Mouse (Mus musculus) MEL (cell line): ENCODE data around the gene Mzt1.

Source experiments
- CTCF ChIP-seq, 3 experiments: IDR thresholded peaks in 2 of 3; conservative IDR thresholded peaks in 1 of 3; 2 replicates each; pipeline ENCODE4 v1.5.1; 2011 to 2012; ENCODE audit warnings: low read length in 3 of 3, low read depth in 2 of 3, mild to moderate bottlenecking in 2 of 3, improper control_type of control experiment in 1 of 3, inconsistent platforms in 1 of 3, mixed read lengths in 1 of 3, moderate library complexity in 1 of 3; ENCODE audit not compliant: control insufficient read depth in 1 of 3, insufficient read depth in 1 of 3, poor library complexity in 1 of 3, severe bottlenecking in 1 of 3
- GATA1 ChIP-seq: IDR thresholded peaks from 2 replicates; pipeline ENCODE4 v1.6.1; 2011; ENCODE audit warnings: low read depth, low read length, improper control_type of control experiment
- POLR2A ChIP-seq, 2 experiments: IDR thresholded peaks; 2 replicates each; pipeline ENCODE4 v1.6.1; 2011 to 2012; ENCODE audit warnings: low read length in 2 of 2, mild to moderate bottlenecking in 2 of 2, control low read depth in 1 of 2, improper control_type of control experiment in 1 of 2, low read depth in 1 of 2, moderate library complexity in 1 of 2; ENCODE audit not compliant: control insufficient read depth in 1 of 2, insufficient read depth in 1 of 2, poor library complexity in 1 of 2
- POLR2AphosphoS2 ChIP-seq: IDR thresholded peaks from 2 replicates; pipeline ENCODE4 v1.6.1; 2011; ENCODE audit warnings: low read length, improper control_type of control experiment
- RAD21 ChIP-seq: IDR thresholded peaks from 2 replicates; pipeline ENCODE4 v1.6.1; 2011; ENCODE audit warnings: mild to moderate bottlenecking, low read depth, low read length, improper control_type of control experiment
- TCF12 ChIP-seq: IDR thresholded peaks from 2 replicates; pipeline ENCODE4 v1.6.1; 2014; ENCODE audit warnings: low read depth, mild to moderate bottlenecking, inconsistent platforms, low read length, improper control_type of control experiment, moderate library complexity
- ZMIZ1 ChIP-seq: IDR thresholded peaks from 2 replicates; pipeline ENCODE4 v1.6.1; 2012; ENCODE audit warnings: low read depth, mild to moderate bottlenecking, inconsistent platforms, low read length, improper control_type of control experiment, moderate library complexity

DNA sequence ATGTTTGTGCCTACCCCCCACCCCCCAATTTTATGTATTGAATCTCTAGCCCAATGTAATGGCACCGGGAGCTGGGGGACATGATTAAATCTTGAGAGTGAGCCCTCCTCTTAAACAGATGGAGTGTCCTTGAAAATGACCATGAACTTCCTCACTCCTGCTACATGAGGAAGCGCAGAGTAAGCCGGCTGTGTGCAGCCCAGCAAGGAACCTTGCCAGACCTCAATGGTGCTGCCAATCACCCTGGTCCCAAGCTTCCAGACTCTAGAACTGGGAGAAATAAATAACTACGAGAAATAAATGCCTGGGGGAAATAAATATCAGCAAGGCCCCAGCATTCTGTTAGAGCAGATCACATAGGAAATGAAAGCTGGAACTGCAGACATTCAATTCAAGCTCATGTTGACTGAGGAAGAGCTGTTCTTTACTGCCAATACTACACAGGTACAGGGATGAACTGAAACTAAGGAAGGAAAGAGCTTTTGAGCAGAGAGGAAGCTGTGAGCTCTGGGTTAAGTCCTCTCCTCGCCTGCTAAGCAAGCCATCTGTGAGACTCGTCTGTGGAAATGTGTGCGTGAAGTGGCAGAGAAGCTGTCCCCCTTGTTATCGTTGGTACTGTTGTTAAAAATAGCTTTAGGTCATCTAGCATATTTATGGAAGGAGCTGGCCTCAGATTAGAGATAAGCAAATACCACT lies 35.6 kb downstream of the Mzt1 start:
- TF ChIP-seq CTCF (IDR thresholded peaks at IDR 0.05 in 2 of 3, conservative IDR thresholded peaks at IDR 0.05 in 1 of 3; ENCODE audit: control insufficient read depth in 1 of 3, insufficient read depth in 1 of 3, low read depth in 2 of 3, low read length in 3 of 3, poor library complexity in 1 of 3, severe bottlenecking in 1 of 3) (no peak), POLR2AphosphoS2 (no peak), GATA1 (no peak), POLR2A (IDR thresholded peaks at IDR 0.05; ENCODE audit: control insufficient read depth in 1 of 2, insufficient read depth in 1 of 2, low read depth in 1 of 2, low read length in 2 of 2, poor library complexity in 1 of 2) (no peak), RAD21 (no peak), TCF12 (no peak), ZMIZ1 (no peak)
